Mouse (Mus musculus) ES-Bruce4 (cell line): Measurements from ENCODE around the gene Akirin2. TPM values are rescaled to one million over a fixed set of nuclear protein-coding genes. Genes with fewer than 3 reads are reported as not detected.
A peak's percentile ranks its signal among the peaks of the same experiment; 100 is the strongest.

Experiments used
- H3K27ac ChIP-seq: 2 replicates; pipeline ENCODE4 v1.5.1; 2012; ENCODE audit warnings: low read length, inconsistent platforms; ENCODE audit not compliant: insufficient read depth
- H3K27me3 ChIP-seq: 2 replicates; pipeline ENCODE4 v1.6.1; 2012; ENCODE audit warnings: mild to moderate bottlenecking, low read length, inconsistent platforms; ENCODE audit not compliant: control insufficient read depth, poor library complexity, insufficient read depth, severe bottlenecking
- H3K36me3 ChIP-seq: 2 replicates; pipeline ENCODE4 v1.6.1; 2012; ENCODE audit warnings: inconsistent platforms, mild to moderate bottlenecking, low read length, moderate library complexity; ENCODE audit not compliant: control insufficient read depth, poor library complexity, insufficient read depth, severe bottlenecking
- H3K4me1 ChIP-seq: one replicate; pipeline ENCODE4 v1.8.1; 2011; ENCODE audit warnings: low read length; ENCODE audit not compliant: control insufficient read depth, insufficient read depth
- H3K4me3 ChIP-seq: 2 replicates; pipeline ENCODE4 v1.5.1; 2011; ENCODE audit warnings: low read depth, mild to moderate bottlenecking, low read length
- H3K9ac ChIP-seq: 2 replicates; pipeline ENCODE4 v1.6.1; 2012; ENCODE audit warnings: low read depth, mild to moderate bottlenecking, inconsistent platforms; ENCODE audit not compliant: poor library complexity, severe bottlenecking
- H3K9me3 ChIP-seq: replicated peaks from 2 replicates; pipeline ENCODE4 v1.6.1; 2012; ENCODE audit warnings: mild to moderate bottlenecking, low read length, inconsistent platforms; ENCODE audit not compliant: control insufficient read depth, poor library complexity, insufficient read depth, severe bottlenecking
- CTCF ChIP-seq: IDR thresholded peaks from one replicate; pipeline ENCODE4 v1.8.1; 2011; ENCODE audit warnings: low read depth, low read length
- EP300 ChIP-seq: IDR thresholded peaks from 2 replicates; pipeline ENCODE4 v1.6.1; 2011; ENCODE audit warnings: low read depth, low read length; ENCODE audit not compliant: insufficient read depth
- POLR2A ChIP-seq: IDR thresholded peaks from one replicate; pipeline ENCODE4 v1.8.1; 2011; ENCODE audit warnings: low read length; ENCODE audit not compliant: insufficient read depth
- polyA plus RNA-seq: library from polyadenylated mRNA; stranded (reverse); fragments of >200 nt; gene quantifications from 2 replicates; pipeline ENCODE4 v1.2.4, GENCODE M21; 2011; ENCODE audit warnings: low read depth; ENCODE audit not compliant: missing spikeins, insufficient read depth, insufficient read length

Akirin2 gene
- polyA plus RNA-seq, 1 experiment = 117 TPM

DNA sequence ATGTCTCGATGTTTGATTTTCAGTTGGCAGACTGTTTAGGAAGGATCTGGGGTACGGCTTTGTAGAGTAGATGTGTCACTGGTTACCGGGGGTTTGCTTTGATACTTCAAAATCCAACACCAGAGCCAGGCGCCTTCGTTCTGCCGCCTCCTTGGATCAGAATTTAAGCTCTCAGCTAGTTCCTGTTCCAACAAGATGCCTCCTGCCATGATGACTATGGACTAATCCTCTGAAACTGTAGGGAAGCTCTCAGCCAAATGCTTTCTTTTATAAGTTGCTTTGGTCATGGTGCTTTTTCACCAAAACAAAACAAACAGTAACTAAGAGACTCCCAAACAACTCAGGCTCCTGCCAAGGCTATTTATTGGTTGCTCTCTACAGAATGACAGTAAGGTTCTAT is 52.4 kb downstream of the Akirin2 start:
- Histone ChIP-seq H3K4me1 (no peaks in the 10 kb centered on the region), H3K27me3 (no peaks in the 10 kb centered on the region), H3K36me3 (peaks cover 40% of the 10 kb centered on the region)

DNA sequence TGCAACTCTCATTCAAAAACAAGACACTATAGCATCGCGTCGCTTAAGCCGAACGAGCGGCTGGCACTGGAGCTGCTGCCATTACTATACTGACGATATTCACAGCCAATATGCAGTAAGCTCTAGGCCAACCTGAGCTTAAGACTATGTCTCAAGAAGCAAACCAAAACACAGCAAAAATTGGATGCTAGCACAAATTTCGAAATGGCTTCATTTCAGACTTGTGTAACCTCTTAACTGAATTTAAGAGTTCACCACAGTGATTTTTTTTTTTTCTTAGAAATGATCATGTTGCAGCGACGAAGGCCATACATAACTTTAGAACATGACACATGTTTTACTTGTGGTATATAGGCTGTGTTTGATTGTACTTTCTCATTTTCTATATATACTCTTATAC is 55.9 kb downstream of the Akirin2 start:
- Histone ChIP-seq H3K4me3 (no peak overlapping the region), H3K4me1 (no peaks in the 10 kb centered on the region), H3K27ac (no peak overlapping the region), H3K27me3 (no peaks in the 10 kb centered on the region), H3K9me3 (no peaks in the 10 kb centered on the region), H3K9ac (no peak overlapping the region), H3K36me3 (peaks cover 31% of the 10 kb centered on the region)
- TF ChIP-seq POLR2A (no peak), EP300 (no peak), CTCF (no peak)

More for the DNA sequence above, 52.4 kb downstream of the Akirin2 start:
- Histone ChIP-seq H3K4me3 (no peak overlapping the region), H3K9me3 (0 out of 2 replicates have a peak, but pooled peaks cover 3% of the 10 kb centered on the region), H3K27ac (no peak overlapping the region), H3K9ac (no peak overlapping the region)
- TF ChIP-seq EP300 = no peak
- no peak for TF ChIP-seq POLR2A

GRCm38 (mm10) chr4:34613571-34614145 is 62.9 kb downstream of the Akirin2 start:
- Histone ChIP-seq H3K9ac (peak overlapping the region; percentile 80), H3K27ac (no peak overlapping the region), H3K27me3 (no peaks in the 10 kb centered on the region), H3K36me3 (peaks cover 7% of the 10 kb centered on the region), H3K4me1 (no peaks in the 10 kb centered on the region), H3K4me3 (peak overlapping the region; percentile 21; the same call in 1 of the 2 replicates), H3K9me3 (no peaks in the 10 kb centered on the region)
- TF ChIP-seq POLR2A = no peak
- no peak for TF ChIP-seq CTCF
- no peak for TF ChIP-seq EP300

GRCm38 (mm10) chr4:34614630-34615094 is 63.9 kb downstream of the Akirin2 start, which contains the start of the genes Orc3 and Rars2:
Gene Orc3 (minus strand): TSS chr4:34614944.
Gene Rars2 (plus strand): TSS chr4:34614957.
- no peaks in the 10 kb centered on the region for H3K27me3 ChIP-seq
- no peaks in the 10 kb centered on the region for H3K9me3 ChIP-seq
- peak within 1 kb of the TSS; percentile 80 for H3K9ac ChIP-seq
- no peak within 1 kb of the TSS for H3K27ac ChIP-seq
- peaks cover 5% of the 10 kb centered on the region for H3K36me3 ChIP-seq
- peak within 1 kb of the TSS; percentile 98 for H3K4me3 ChIP-seq
- no peaks in the 10 kb centered on the region for H3K4me1 ChIP-seq
- TF ChIP-seq CTCF (no peak), POLR2A (no peak), EP300 (no peak; the same call in 1 of the 2 replicates)

- H3K4me3 ChIP-seq = peak overlapping the region; percentile 98
- no peak overlapping the region for H3K27ac ChIP-seq
- H3K9ac ChIP-seq = peak overlapping the region; percentile 80
- H3K4me1 ChIP-seq = no peaks in the 10 kb centered on the region
- H3K9me3 ChIP-seq = no peaks in the 10 kb centered on the region
- no peaks in the 10 kb centered on the region for H3K27me3 ChIP-seq
- peaks cover 2% of the 10 kb centered on the region for H3K36me3 ChIP-seq
- no peak for TF ChIP-seq EP300
- TF ChIP-seq POLR2A = no peak
- TF ChIP-seq CTCF = no peak
Measured at GRCm38 (mm10) chr4:34615303-34615702, 64.6 kb downstream of the Akirin2 start.

- no peak for TF ChIP-seq POLR2A
- TF ChIP-seq EP300 = no peak
- TF ChIP-seq CTCF = no peak
- Histone ChIP-seq H3K27ac (no peak overlapping the region), H3K27me3 (no peaks in the 10 kb centered on the region), H3K9ac (peak overlapping the region; percentile 80), H3K36me3 (no peaks in the 10 kb centered on the region; the same call in 1 of the 2 replicates), H3K4me1 (no peaks in the 10 kb centered on the region), H3K4me3 (peak overlapping the region; percentile 98), H3K9me3 (no peaks in the 10 kb centered on the region)
Measured at GRCm38 (mm10) chr4:34616146-34616545, 65.4 kb downstream of the Akirin2 start.

Other genes with a start within 250 kb of the Akirin2 start
- 131 and 138 TPM in 2 replicates for gene Orc3, start 64.0 kb downstream of the Akirin2 start, polyA plus RNA-seq
- 61.7 and 71.0 TPM in 2 replicates for gene Rars2, start 64.0 kb downstream of the Akirin2 start, polyA plus RNA-seq
- gene Slc35a1, start 136.5 kb downstream of the Akirin2 start, polyA plus RNA-seq = 20.4 and 23.0 TPM in 2 replicates
- 1.4 TPM in 1 of 2 replicates, not detected in the other for gene Cfap206, start 179.3 kb downstream of the Akirin2 start, polyA plus RNA-seq
- not detected in 2 replicates for gene Gm136, start 205.3 kb downstream of the Akirin2 start, polyA plus RNA-seq
- gene Smim8, start 227.5 kb downstream of the Akirin2 start, polyA plus RNA-seq = 27.5 and 27.8 TPM in 2 replicates